Mouse (Mus musculus) liver, embryonic 16.5 days (tissue): ENCODE data around the gene Tacc3. TPM values are rescaled to one million over a fixed set of nuclear protein-coding genes. Genes with fewer than 3 reads are reported as not detected.

ENCODE experiments used
- ATAC-seq: fragments of 200-750 bp; cut with Nextera tagmentation; 2 replicates; pipeline ENCODE4 v1.8.0; 2017; ENCODE audit warnings: low read depth, mild to moderate bottlenecking, moderate number of reproducible peaks, moderate library complexity
- H3K27ac ChIP-seq: fragments of 300-500 bp; sonication (generic); 2 replicates; pipeline ENCODE4 v1.5.1; 2014; ENCODE audit warnings: mild to moderate bottlenecking, low read length
- H3K27me3 ChIP-seq: fragments of 300-500 bp; sonication (generic); 2 replicates; pipeline ENCODE4 v1.6.1; 2014; ENCODE audit warnings: low read depth, low read length, mixed read lengths; ENCODE audit not compliant: control insufficient read depth, insufficient read depth
- H3K36me3 ChIP-seq: fragments of 300-500 bp; sonication (generic); 2 replicates; pipeline ENCODE4 v1.6.1; 2014; ENCODE audit warnings: mild to moderate bottlenecking; ENCODE audit not compliant: control insufficient read depth, insufficient read depth
- H3K4me1 ChIP-seq: fragments of 300-500 bp; sonication (generic); 2 replicates; pipeline ENCODE4 v1.6.1; 2014; ENCODE audit warnings: low read depth, low read length, mixed read lengths; ENCODE audit not compliant: control insufficient read depth
- H3K4me2 ChIP-seq: fragments of 300-500 bp; sonication (generic); 2 replicates; pipeline ENCODE4 v1.6.1; 2014; ENCODE audit warnings: low read depth, low read length, mixed read lengths
- H3K4me3 ChIP-seq: fragments of 300-500 bp; sonication (generic); 2 replicates; pipeline ENCODE4 v1.5.1; 2014; ENCODE audit warnings: low read depth, mild to moderate bottlenecking, low read length
- H3K9ac ChIP-seq: fragments of 300-500 bp; sonication (generic); 2 replicates; pipeline ENCODE4 v1.6.1; 2014; ENCODE audit warnings: low read depth, low read length
- H3K9me3 ChIP-seq: fragments of 300-500 bp; sonication (generic); replicated peaks from 2 replicates; pipeline ENCODE4 v1.6.1; 2016; ENCODE audit warnings: low read length; ENCODE audit not compliant: control insufficient read depth
- whole genome bisulfite sequencing: fragments of 180-500 bp; shearing (Covaris S2); extraction: QIAGEN DNeasy Blood & Tissue Kit; methylation state at CpG from one replicate; pipeline ENCODE4 v1.1.7; 2014; ENCODE audit not compliant: insufficient replicate concordance; 5-methylcytosine and 5-hydroxymethylcytosine counted together
- polyA plus RNA-seq: library from polyadenylated mRNA; unstranded; fragments of >200 nt; fragmentation: Nextera tagmentation; extraction: Ambion mirVana; gene quantifications from 2 replicates; pipeline ENCODE4 v1.2.1, GENCODE M21; 2015

Tacc3 gene
- polyA plus RNA-seq, 1 experiment from 2014 or later, result 129 TPM

GRCm38 (mm10) chr5:33696430-33696829, 38.5 kb downstream of the Tacc3 start:
- ATAC-seq, result no peak
- Histone ChIP-seq H3K36me3 (no peaks in the 10 kb centered on the region), H3K4me2 (no peak overlapping the region), H3K4me3 (no peak overlapping the region), H3K27ac (no peak overlapping the region), H3K27me3 (peaks cover 36% of the 10 kb centered on the region), H3K9me3 (no peaks in the 10 kb centered on the region), H3K4me1 (peaks cover 15% of the 10 kb centered on the region), H3K9ac (no peak overlapping the region)
- 48% methylated on average over 5 of the region's 5 CpGs for WGBS

DNA sequence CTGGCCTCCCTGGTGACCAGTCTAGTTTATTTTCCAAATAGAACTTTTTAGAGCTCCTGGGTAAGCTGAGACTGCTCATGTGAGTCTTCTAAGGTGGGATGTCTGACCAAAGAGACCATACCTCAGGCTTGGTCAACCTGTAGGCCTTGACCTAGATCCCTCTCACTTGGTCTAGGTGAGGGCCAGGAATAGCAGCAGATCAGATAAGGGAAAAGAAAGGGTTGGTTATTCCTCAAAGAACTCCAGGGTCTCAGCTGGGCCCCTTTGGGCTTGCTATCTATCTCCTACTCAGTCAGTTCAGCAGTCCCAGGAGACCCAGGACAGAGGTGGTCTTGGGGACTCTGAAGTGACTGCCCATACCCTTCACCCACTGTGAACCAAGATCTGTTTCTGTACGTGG, 39.6 kb downstream of the Tacc3 start:
- Histone ChIP-seq H3K9me3 (no peaks in the 10 kb centered on the region), H3K9ac (no peak overlapping the region), H3K27ac (no peak overlapping the region), H3K27me3 (peaks cover 31% of the 10 kb centered on the region), H3K36me3 (no peaks in the 10 kb centered on the region), H3K4me3 (no peak overlapping the region), H3K4me2 (no peak overlapping the region), H3K4me1 (peaks cover 13% of the 10 kb centered on the region)
- no peak for ATAC-seq
- 50% methylated on average over 1 of the region's 1 CpGs for WGBS

DNA sequence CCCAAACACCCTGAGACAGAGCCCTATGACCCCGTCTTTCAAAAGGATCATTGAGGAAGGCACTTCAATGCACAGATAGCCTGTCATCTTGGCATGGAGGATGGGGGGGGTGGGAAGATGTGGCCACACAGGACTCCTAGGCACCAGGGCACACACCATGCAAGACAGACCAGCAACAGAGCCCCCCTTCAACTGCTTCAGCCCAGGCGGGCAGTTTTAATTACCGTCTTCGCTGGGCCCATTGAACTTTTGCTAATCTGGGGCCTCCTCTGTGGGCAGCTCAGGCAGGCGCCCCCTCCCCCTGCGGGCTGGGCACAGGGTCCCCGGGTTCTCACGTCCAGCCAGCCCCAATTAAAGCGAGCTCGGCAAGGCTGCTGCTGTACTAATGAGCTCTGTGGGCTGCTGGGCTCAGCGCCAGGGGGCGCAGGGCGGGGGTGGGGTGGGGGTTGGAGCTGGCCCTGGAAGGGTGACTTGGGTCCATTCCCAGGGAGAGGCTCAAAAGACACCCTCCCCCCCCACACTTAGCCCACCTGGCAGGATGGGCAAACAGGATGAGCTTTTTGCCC, 40.1 kb downstream of the Tacc3 start:
- no peak overlapping the region for H3K27ac ChIP-seq
- H3K27me3 ChIP-seq, result peaks cover 27% of the 10 kb centered on the region

GRCm38 (mm10) chr5:33698669-33699068, 40.7 kb downstream of the Tacc3 start:
- H3K4me2 ChIP-seq, result no peak overlapping the region

More for the DNA sequence above, 40.1 kb downstream of the Tacc3 start:
- no peak overlapping the region for H3K4me2 ChIP-seq
- H3K4me3 ChIP-seq, result no peak overlapping the region
- no peaks in the 10 kb centered on the region for H3K9me3 ChIP-seq
- no peaks in the 10 kb centered on the region for H3K36me3 ChIP-seq
- ATAC-seq, result no peak
- 49% methylated on average over 13 of the region's 13 CpGs for WGBS
- H3K4me1 ChIP-seq, result peaks cover 12% of the 10 kb centered on the region
- H3K9ac ChIP-seq, result no peak overlapping the region

GRCm38 (mm10) chr5:33700010-33700409, 42.1 kb downstream of the Tacc3 start:
- no peak overlapping the region for H3K4me3 ChIP-seq
- no peaks in the 10 kb centered on the region for H3K36me3 ChIP-seq
- peaks cover 12% of the 10 kb centered on the region for H3K4me1 ChIP-seq
- no peak overlapping the region for H3K27ac ChIP-seq
- H3K9ac ChIP-seq, result no peak overlapping the region
- peaks cover 12% of the 10 kb centered on the region for H3K27me3 ChIP-seq
- WGBS, result 46% methylated on average over 13 of the region's 13 CpGs
- H3K4me2 ChIP-seq, result no peak overlapping the region
- ATAC-seq, result no peak
- no peaks in the 10 kb centered on the region for H3K9me3 ChIP-seq

More at GRCm38 (mm10) chr5:33698669-33699068, 40.7 kb downstream of the Tacc3 start:
- H3K9ac ChIP-seq, result no peak overlapping the region
- no peaks in the 10 kb centered on the region for H3K9me3 ChIP-seq
- no peaks in the 10 kb centered on the region for H3K36me3 ChIP-seq
- H3K4me3 ChIP-seq, result no peak overlapping the region
- H3K27me3 ChIP-seq, result peaks cover 24% of the 10 kb centered on the region
- no peak for ATAC-seq
- no peak overlapping the region for H3K27ac ChIP-seq
- peaks cover 12% of the 10 kb centered on the region for H3K4me1 ChIP-seq
- 71% methylated on average over 5 of the region's 5 CpGs for whole genome bisulfite sequencing

DNA sequence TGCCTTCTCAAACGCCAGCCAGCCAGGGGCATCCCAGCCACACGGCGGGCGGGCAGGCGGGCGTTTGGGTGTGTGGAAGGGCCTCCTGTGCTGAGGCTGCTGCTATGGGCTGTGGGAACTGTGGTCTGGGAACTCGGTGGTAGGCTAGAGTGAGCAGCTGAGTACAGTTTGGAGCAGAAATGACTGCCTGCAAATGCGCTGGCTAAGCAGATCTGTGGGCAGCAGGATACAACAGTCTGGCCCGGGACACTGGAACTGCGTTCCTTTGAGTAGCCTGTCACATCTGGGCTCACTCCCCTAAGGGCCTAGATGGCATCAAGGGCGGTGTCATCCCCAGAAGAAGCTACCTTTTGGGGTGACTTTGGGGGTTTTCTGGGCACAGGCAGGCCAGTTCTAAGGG, 43.9 kb downstream of the Tacc3 start:
- no peak overlapping the region for H3K4me3 ChIP-seq
- no peak for ATAC-seq
- H3K4me2 ChIP-seq, result no peak overlapping the region
- H3K27me3 ChIP-seq, result no peaks in the 10 kb centered on the region
- H3K9me3 ChIP-seq, result no peaks in the 10 kb centered on the region
- 69% methylated on average over 11 of the region's 11 CpGs for WGBS
- no peak overlapping the region for H3K27ac ChIP-seq
- peaks cover 5% of the 10 kb centered on the region for H3K4me1 ChIP-seq
- no peak overlapping the region for H3K9ac ChIP-seq
- no peaks in the 10 kb centered on the region for H3K36me3 ChIP-seq

- Histone ChIP-seq H3K4me1 (peaks cover 5% of the 10 kb centered on the region), H3K27me3 (no peaks in the 10 kb centered on the region), H3K4me3 (no peak overlapping the region), H3K9ac (no peak overlapping the region), H3K27ac (no peak overlapping the region), H3K36me3 (no peaks in the 10 kb centered on the region), H3K9me3 (no peaks in the 10 kb centered on the region), H3K4me2 (no peak overlapping the region)
- 58% methylated on average over 8 of the region's 8 CpGs for WGBS
- no peak for ATAC-seq
Observed at GRCm38 (mm10) chr5:33703999-33704398, 46.1 kb downstream of the Tacc3 start.

DNA sequence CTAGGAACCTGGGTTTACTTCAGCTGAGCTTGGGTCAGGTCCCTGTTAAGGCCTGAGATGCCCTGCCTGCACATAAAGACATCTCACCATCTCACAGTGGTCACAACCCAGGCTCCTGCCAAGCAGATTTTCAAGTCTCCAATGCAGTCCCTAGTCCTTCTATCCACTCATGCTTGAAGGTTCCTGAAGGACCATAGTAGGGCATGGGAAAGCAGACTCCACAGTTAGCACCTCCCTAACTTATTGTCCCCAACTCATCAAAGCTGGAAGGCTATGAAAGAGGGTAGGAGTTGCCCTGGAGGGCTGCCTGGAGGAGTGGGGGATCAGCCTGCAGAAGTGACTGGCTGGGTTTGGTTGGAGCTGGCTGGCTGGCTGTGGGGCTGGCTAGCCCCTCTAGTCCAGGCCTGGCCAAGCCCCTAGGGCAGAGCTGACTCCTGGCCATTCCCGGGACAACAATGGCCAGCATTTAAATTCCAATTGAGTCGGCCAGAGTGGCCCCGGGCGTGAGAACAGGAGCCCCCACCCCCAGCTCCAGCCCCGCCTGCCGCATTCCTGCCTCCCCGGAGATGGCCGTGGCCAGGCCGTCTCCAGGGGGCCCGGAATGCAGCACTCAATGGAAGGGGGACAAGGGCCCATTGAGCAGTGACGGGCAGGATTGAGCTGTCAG, 47.1 kb downstream of the Tacc3 start:
- Histone ChIP-seq H3K4me2 (no peak overlapping the region), H3K27ac (no peak overlapping the region), H3K36me3 (no peaks in the 10 kb centered on the region), H3K4me3 (no peak overlapping the region), H3K9ac (no peak overlapping the region), H3K4me1 (peaks cover 3% of the 10 kb centered on the region), H3K27me3 (no peaks in the 10 kb centered on the region), H3K9me3 (no peaks in the 10 kb centered on the region)
- no peak for ATAC-seq
- WGBS, result 47% methylated on average over 11 of the region's 11 CpGs

DNA sequence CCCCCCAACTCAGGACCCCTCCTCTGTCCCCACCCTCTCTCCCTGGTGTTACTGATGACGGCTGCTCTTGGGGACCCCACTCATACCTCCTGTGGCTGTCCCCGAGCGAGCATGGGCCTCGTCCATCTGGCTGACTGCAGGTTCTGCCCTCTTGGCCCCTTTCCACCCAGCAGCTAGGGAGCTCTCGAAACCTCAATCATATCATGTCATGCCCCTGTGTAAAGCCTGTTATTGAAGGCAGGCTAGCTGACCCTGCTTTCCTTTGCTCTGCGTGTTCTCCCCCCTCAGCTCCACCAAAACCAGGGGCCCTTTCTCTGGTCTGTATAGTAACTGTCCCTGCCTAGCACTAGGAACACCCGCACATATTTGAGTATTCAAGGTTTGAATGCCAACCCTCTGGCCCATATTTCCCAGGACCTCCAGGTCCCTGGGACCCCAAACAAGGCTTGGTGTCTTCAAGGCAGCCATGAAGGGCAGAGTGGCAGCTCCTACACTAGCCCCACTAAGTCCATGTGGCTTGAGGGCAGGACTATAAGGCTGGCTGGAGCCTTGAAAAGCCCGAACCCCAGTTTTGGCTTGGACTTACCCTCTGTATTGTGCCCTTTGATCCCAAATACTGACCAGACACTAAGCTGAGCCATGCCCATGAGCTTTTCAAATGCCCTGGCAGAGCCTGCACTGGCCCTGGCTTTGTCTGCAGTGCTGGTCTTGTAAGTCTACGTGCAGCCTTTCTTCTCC, 47.9 kb downstream of the Tacc3 start:
- no peak overlapping the region for H3K27ac ChIP-seq
- no peak for ATAC-seq
- no peaks in the 10 kb centered on the region for H3K36me3 ChIP-seq
- H3K9ac ChIP-seq, result no peak overlapping the region
- H3K4me1 ChIP-seq, result no peaks in the 10 kb centered on the region; the same call in 1 of the 2 replicates
- WGBS, result 43% methylated on average over 9 of the region's 9 CpGs
- no peaks in the 10 kb centered on the region for H3K9me3 ChIP-seq
- no peak overlapping the region for H3K4me3 ChIP-seq
- no peaks in the 10 kb centered on the region for H3K27me3 ChIP-seq
- H3K4me2 ChIP-seq, result no peak overlapping the region
